Mouse (Mus musculus) splenic B cell, adult 2 months (primary cell): ENCODE results near the gene Tbc1d7.

Experiments
- DNase-seq: peaks from one replicate; pipeline ENCODE4 v3.0.0-alpha.2; 2011; ENCODE audit warnings: low read depth, low spot score
- H3K27me3 ChIP-seq: 2 replicates; pipeline ENCODE4 v1.6.1; 2012; ENCODE audit warnings: mild to moderate bottlenecking, low read length, moderate library complexity, mixed read lengths; ENCODE audit not compliant: control insufficient read depth, poor library complexity, insufficient read depth, severe bottlenecking
- H3K36me3 ChIP-seq: 2 replicates; pipeline ENCODE4 v1.6.1; 2012; ENCODE audit warnings: mild to moderate bottlenecking, low read length, moderate library complexity, mixed read lengths; ENCODE audit not compliant: control insufficient read depth, poor library complexity, insufficient read depth, severe bottlenecking

The Tbc1d7 gene

DNA sequence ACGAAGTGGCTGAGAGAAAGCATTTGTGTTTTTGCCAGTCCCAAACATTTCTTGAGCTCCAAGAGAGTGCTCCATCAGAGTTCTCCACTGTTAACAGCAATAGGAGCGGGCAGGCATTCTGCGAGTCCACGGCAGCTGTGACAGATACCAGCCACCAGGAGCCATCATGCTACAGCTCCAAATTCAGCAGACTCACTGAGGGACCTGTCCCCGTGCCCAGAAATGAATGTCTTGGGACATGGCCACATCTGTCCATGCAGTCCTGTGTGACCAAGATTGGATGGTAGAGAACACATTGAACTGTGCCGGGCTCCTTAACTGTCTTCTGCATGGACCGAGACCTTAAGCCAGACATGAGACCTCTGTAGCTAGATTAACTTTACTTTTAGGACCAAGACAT is 31.9 kb upstream of the Tbc1d7 start:
- H3K27me3 ChIP-seq, result no peaks in the 10 kb centered on the region
- H3K36me3 ChIP-seq, result no peaks in the 10 kb centered on the region
- DNase-seq, result no peak

GRCm38 (mm10) chr13:43202351-43202750 is 31.1 kb upstream of the Tbc1d7 start:
- no peak for DNase-seq
- Histone ChIP-seq H3K36me3 (no peaks in the 10 kb centered on the region), H3K27me3 (no peaks in the 10 kb centered on the region)

DNA sequence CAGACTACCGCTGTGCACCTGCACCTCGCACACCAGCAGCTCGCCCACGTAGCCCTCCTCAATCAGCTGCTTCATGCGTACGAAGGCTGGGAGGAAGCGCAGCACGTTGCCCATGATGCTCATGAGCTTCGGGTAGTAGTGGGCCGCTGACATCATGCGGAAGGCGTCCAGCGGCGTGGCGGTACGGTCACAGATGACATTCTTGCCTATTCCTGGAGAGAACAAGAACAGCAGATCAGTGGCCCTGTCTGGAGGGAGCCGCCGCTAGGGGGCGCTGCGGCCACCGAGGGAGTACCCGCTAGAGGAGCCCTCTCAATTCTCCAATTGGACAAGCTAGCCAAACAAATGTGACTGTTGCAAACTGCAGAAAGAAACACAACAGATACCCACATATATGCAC is 29.7 kb upstream of the Tbc1d7 start:
- no peaks in the 10 kb centered on the region for H3K27me3 ChIP-seq
- DNase-seq, result peak; percentile 67
- H3K36me3 ChIP-seq, result no peaks in the 10 kb centered on the region

DNA sequence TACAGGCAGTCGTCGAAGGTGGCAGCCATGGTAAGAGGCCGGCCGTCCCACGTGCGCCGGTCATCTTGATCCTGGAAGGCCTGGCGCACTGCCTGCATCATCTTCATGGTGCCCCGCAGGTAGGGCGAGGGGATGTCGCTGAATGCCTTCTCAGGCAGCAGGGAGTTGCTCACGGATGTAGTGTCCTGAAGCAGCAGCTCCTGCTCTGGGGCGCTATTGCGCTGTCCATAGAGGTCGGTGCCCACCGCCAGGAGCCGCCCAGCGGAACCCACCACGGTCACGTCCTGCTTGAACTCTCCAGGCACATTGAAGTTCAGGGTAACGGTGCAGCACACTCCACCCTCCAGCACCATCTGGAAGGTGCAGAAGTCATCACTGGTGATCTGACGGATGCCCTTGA is 29.2 kb upstream of the Tbc1d7 start:
- no peaks in the 10 kb centered on the region for H3K36me3 ChIP-seq
- no peak for DNase-seq
- no peaks in the 10 kb centered on the region for H3K27me3 ChIP-seq

DNA sequence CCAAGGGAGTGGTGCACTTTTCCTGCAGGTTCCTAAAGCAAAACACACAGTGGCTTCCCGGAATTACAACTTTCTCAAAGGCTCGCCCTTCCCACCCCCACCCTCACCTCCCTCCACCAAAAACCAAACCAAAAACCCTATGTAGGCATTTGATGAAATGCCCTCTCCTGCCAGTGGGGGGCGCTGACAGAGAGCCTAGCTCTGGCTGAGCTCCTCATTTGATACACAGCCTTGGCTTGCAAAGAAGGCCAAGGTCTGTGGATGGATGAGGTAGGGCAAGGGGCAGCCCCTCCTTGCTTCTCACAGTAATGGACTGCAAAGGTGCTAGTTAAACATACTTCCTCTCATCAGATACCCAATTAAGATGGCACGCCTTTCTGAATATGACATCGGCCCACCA is 28.4 kb upstream of the Tbc1d7 start:
- no peaks in the 10 kb centered on the region for H3K27me3 ChIP-seq
- H3K36me3 ChIP-seq, result no peaks in the 10 kb centered on the region
- peak; percentile 72 for DNase-seq

DNA sequence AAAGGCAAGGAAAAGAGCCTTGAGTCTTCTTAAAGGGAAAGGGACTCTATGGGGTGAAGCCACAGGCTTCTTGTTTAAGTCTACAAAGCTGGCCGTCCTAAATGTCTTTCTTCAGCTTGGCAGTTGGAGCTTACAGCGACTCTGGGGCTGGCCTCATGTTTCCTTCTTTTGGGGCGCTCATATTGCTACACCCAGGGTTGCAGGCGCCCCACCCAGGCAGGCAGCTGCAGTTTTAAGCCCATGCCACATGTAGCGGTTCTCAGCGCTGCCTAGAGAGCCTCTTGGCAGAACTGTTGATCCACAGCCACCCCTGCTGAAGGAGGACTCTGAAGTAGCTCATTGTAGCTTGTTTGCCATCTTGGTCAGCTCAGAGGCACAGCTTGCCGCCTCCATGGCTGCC is 28.0 kb upstream of the Tbc1d7 start:
- DNase-seq, result no peak
- no peaks in the 10 kb centered on the region for H3K27me3 ChIP-seq
- H3K36me3 ChIP-seq, result no peaks in the 10 kb centered on the region

DNA sequence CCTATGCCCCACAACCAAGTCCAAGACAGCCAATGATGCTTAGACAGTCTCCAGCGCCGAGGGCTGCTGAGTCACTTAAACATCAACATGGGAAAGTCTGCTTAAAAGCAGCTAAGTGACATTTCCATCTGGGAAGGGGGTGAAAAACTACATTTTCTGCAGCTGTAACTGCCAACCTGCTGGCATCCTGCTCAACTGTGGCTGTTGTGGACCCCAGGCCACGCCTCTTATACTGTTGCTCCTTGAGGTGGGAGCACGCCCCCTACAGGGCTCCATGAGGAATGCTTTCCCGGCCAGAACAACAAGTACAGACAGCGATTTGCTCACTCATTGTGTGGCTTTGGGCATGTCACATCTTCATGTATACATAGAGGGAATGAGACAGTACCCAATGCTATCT is 25.9 kb upstream of the Tbc1d7 start:
- Histone ChIP-seq H3K36me3 (no peaks in the 10 kb centered on the region), H3K27me3 (no peaks in the 10 kb centered on the region)
- no peak for DNase-seq

DNA sequence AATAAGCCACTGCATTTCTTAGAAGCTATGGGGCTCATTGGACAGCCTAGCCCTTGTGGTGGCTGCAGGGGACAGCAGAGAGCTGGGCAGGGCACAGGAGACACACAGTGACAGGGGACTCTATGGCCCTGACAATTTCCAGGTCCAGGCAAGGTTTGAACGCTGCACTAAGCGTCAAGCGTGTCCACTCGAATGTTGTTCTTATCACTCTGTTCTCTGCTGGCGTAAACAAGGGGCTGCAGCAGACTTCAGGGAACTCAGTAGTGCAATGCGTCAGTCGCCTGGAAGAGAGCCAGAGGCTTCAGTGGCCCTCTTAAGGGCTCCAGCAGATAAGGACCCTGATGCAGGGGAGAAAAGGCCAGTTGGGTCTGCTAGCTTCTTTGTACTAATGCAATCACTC is 24.7 kb upstream of the Tbc1d7 start:
- Histone ChIP-seq H3K27me3 (no peaks in the 10 kb centered on the region), H3K36me3 (no peaks in the 10 kb centered on the region)
- DNase-seq, result no peak

DNA sequence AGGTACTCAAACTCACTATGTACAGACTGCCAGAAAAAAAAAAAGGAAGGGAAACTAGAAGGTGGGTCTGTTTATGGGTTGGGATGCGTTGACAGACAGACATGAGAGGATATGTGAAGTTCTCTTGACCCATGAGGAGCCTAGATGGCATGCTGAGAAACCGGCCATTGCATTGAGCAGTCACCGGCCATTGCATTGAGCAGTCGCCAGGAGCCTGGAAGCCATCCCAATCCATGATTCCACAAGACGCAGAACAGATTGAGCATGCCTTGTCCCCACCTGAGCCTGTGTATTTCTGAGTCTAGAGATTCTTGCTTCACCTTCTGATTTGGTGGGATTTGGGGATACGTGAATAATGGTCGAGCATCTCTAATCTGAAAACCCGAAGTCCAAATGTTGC is 22.6 kb upstream of the Tbc1d7 start:
- no peaks in the 10 kb centered on the region for H3K36me3 ChIP-seq
- DNase-seq, result no peak
- H3K27me3 ChIP-seq, result no peaks in the 10 kb centered on the region

DNA sequence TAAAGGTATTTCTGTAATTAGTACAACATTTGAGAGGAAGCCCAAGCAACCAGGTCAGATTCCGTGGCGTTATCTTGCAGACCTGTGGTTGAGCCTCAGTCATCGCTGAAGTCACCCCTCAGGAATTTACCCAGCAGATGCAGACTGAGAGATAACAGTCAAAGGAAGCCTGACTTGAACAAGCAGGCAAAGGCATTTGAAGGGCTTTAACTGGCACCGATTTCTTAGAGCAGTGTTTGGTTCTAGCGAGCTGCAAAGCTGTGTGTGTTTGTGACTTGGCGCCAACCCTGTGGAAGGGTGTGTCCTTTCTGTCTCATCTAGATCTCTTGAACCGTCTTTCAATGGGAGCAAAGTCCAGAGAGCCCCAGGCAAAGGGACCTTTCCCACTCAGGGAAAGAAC is 22.0 kb upstream of the Tbc1d7 start:
- DNase-seq, result no peak
- no peaks in the 10 kb centered on the region for H3K36me3 ChIP-seq
- H3K27me3 ChIP-seq, result no peaks in the 10 kb centered on the region

GRCm38 (mm10) chr13:43191741-43192192 is 20.5 kb upstream of the Tbc1d7 start:
- DNase-seq, result peak; percentile 38
- no peaks in the 10 kb centered on the region for H3K27me3 ChIP-seq
- no peaks in the 10 kb centered on the region for H3K36me3 ChIP-seq

GRCm38 (mm10) chr13:43191290-43191689 is 20.0 kb upstream of the Tbc1d7 start:
- Histone ChIP-seq H3K27me3 (no peaks in the 10 kb centered on the region), H3K36me3 (no peaks in the 10 kb centered on the region)
- DNase-seq, result no peak

GRCm38 (mm10) chr13:43187736-43188135 is 16.4 kb upstream of the Tbc1d7 start:
- no peaks in the 10 kb centered on the region for H3K36me3 ChIP-seq
- no peak for DNase-seq
- H3K27me3 ChIP-seq, result no peaks in the 10 kb centered on the region

DNA sequence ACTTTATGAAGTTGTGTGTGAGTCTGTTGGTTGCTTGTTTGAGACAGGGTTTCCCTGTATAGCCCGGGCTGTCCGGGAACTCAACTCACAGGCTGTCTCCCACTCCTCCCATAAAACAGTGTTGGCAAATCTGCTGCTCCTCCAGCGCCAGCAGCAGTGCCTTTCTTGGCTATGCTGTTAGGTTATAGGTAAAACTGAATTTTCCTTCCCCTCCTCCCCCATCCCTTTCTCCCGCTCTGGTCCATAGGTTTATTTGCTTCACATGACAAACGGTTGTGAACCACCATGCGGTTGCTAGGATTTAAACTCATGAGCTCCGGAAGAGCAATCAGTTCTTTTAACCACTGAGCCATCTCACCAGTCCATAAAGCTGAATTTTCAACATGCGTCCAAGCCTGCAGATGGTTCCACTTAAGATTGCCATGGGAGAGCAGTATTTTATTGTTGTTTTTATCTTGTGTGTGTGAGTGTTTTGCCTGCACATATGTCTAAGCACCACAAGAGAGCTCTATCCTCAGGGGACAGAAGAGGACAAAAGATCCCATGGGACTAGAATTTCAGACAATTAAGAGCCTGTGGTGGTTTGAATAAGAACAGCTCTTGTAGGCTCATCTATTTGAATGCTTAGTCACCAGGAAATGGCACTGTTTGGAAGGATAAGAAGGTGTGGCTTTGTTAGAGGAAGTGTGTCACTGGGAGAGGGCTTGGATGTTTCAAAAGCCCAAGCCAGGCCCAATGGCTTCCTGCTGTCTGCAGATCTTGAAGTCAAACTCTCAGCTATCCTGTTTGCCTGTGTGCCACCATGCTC is 12.2 kb upstream of the Tbc1d7 start:
- Histone ChIP-seq H3K36me3 (no peaks in the 10 kb centered on the region), H3K27me3 (no peaks in the 10 kb centered on the region)
- no peak for DNase-seq

DNA sequence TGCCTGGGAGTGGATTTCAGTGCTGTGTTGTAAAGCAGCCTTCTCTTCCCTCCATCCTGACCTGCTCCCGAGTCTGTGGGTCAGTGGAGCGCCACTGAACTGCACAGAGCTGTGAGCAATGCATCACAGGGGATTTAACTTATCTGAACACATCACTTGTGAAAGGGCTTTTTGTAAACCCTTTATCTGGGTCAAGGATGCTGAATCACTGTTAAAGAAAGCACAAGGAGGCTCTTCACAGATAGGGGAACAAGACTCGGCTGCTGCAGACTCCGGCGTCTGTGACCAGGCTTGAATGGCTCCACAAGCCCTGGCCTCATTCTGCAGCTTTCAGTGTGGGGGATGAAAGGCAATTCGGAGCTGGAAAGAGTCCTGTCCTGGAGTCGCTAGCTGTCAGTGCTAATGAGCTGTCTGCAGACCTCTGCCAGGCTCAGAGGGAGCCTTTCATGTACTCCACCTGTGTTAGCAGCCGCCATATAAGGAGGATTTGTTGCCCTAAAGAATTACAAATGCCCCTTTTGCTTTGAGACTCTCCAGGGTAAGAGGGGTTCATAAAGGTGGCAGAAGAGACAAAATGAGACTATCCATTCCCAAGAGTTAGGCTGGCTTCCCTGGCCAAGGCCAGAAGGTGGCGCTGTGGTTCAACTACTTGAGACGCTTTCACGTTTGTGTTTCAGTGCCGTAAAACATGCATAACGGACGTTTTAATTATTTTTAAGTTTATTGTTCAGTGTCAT is 11.3 kb upstream of the Tbc1d7 start:
- DNase-seq, result peak; percentile 88
- H3K36me3 ChIP-seq, result no peaks in the 10 kb centered on the region
- no peaks in the 10 kb centered on the region for H3K27me3 ChIP-seq
